Mouse (Mus musculus): Measurements from ENCODE around the gene Cd300ld2. TPM values are rescaled to one million over a fixed set of nuclear protein-coding genes. Genes with fewer than 3 reads are reported as not detected.

Cd300ld2 gene
- polyA plus RNA-seq, 1 experiment from 2014 or later: not detected

- no peaks in the 10 kb centered on the region for H3K9me3 ChIP-seq (ENCODE audit: control insufficient read depth, low read length)
- no peak for ATAC-seq (replicated peaks; ENCODE audit: low FRiP score, low TSS enrichment, low read depth)
- no peaks in the 10 kb centered on the region for H3K4me1 ChIP-seq (replicated peaks; ENCODE audit: control insufficient read depth, insufficient read depth, low read length)
- no peak for DNase-seq (ENCODE audit: low spot score)
- H3K9ac ChIP-seq (ENCODE audit: low read length): no peak overlapping the region
- H3K27me3 ChIP-seq (replicated peaks; ENCODE audit: control insufficient read depth, insufficient read depth, low read length): no peaks in the 10 kb centered on the region
- no peak overlapping the region for H3K4me3 ChIP-seq (ENCODE audit: low read depth, low read length)
- 60% methylated on average over 3 of the region's 3 CpGs for WGBS
- H3K4me2 ChIP-seq (ENCODE audit: low read length): no peak overlapping the region
- no peaks in the 10 kb centered on the region for H3K36me3 ChIP-seq (ENCODE audit: control insufficient read depth, insufficient read depth, low read length)
- no peak overlapping the region for H3K27ac ChIP-seq (ENCODE audit: low read depth)
Observed at GRCm38 (mm10) chr11:114965182-114965828, 50.7 kb downstream of the Cd300ld2 start.

- no peak overlapping the region for H3K4me3 ChIP-seq (ENCODE audit: low read depth, low read length)
- H3K36me3 ChIP-seq (ENCODE audit: control insufficient read depth, insufficient read depth, low read length): no peaks in the 10 kb centered on the region
- H3K27me3 ChIP-seq (replicated peaks; ENCODE audit: control insufficient read depth, insufficient read depth, low read length): no peaks in the 10 kb centered on the region
- ATAC-seq (replicated peaks; ENCODE audit: low FRiP score, low TSS enrichment, low read depth) (no peak), DNase-seq (ENCODE audit: low spot score) (no peak)
- 52% methylated on average over 1 of the region's 1 CpGs for WGBS
- H3K4me2 ChIP-seq (ENCODE audit: low read length): no peak overlapping the region
- H3K4me1 ChIP-seq (replicated peaks; ENCODE audit: control insufficient read depth, insufficient read depth, low read length): no peaks in the 10 kb centered on the region
- no peak overlapping the region for H3K27ac ChIP-seq (ENCODE audit: low read depth)
- no peaks in the 10 kb centered on the region for H3K9me3 ChIP-seq (ENCODE audit: control insufficient read depth, low read length)
- H3K9ac ChIP-seq (ENCODE audit: low read length): no peak overlapping the region
Observed at GRCm38 (mm10) chr11:114960369-114960768, 55.6 kb downstream of the Cd300ld2 start.

Other genes with a start within 250 kb of the Cd300ld2 start
- 1.2 and 2.9 TPM in 2 replicates for gene Btbd17, start 220.2 kb downstream of the Cd300ld2 start, polyA plus RNA-seq (2014; fragmentation: Nextera tagmentation; extraction: Ambion mirVana)
- gene Gpr142, start 217.3 kb downstream of the Cd300ld2 start, polyA plus RNA-seq (2014; fragmentation: Nextera tagmentation; extraction: Ambion mirVana): 0.16 TPM in 1 of 2 replicates, not detected in the other
- 21.8 and 23.6 TPM in 2 replicates for gene Gprc5c, start 165.0 kb downstream of the Cd300ld2 start, polyA plus RNA-seq (2014; fragmentation: Nextera tagmentation; extraction: Ambion mirVana)
- 0.89 and 1.3 TPM in 2 replicates for gene Cd300a, start 126.2 kb downstream of the Cd300ld2 start, polyA plus RNA-seq (2014; fragmentation: Nextera tagmentation; extraction: Ambion mirVana)
- 0.20 and 0.36 TPM in 2 replicates for gene Cd300lb, start 81.8 kb downstream of the Cd300ld2 start, polyA plus RNA-seq (2014; fragmentation: Nextera tagmentation; extraction: Ambion mirVana)
- not detected in 2 replicates for gene Cd300c, start 47.0 kb downstream of the Cd300ld2 start, polyA plus RNA-seq (2014; fragmentation: Nextera tagmentation; extraction: Ambion mirVana)
- 0.13 and 0.15 TPM in 2 replicates for gene Cd300ld, start 26.3 kb downstream of the Cd300ld2 start, polyA plus RNA-seq (2014; fragmentation: Nextera tagmentation; extraction: Ambion mirVana)
- gene Cd300c2, start 14.3 kb downstream of the Cd300ld2 start, polyA plus RNA-seq (2014; fragmentation: Nextera tagmentation; extraction: Ambion mirVana): 1.7 and 3.0 TPM in 2 replicates
- gene Cd300ld4, start 10.8 kb upstream of the Cd300ld2 start, polyA plus RNA-seq (2014; fragmentation: Nextera tagmentation; extraction: Ambion mirVana): not detected in 2 replicates
- gene Cd300ld5, start 21.6 kb upstream of the Cd300ld2 start, polyA plus RNA-seq (2014; fragmentation: Nextera tagmentation; extraction: Ambion mirVana): not detected in 2 replicates
- not detected in 2 replicates for gene Cd300ld3, start 32.2 kb upstream of the Cd300ld2 start, polyA plus RNA-seq (2014; fragmentation: Nextera tagmentation; extraction: Ambion mirVana)
- gene Cd300e, start 46.0 kb upstream of the Cd300ld2 start, polyA plus RNA-seq (2014; fragmentation: Nextera tagmentation; extraction: Ambion mirVana): 0.08 and 0.19 TPM in 2 replicates
- 3.3 and 5.0 TPM in 2 replicates for gene Rab37, start 75.2 kb upstream of the Cd300ld2 start, polyA plus RNA-seq (2014; fragmentation: Nextera tagmentation; extraction: Ambion mirVana)
- gene Cd300lf, start 117.8 kb upstream of the Cd300ld2 start, polyA plus RNA-seq (2014; fragmentation: Nextera tagmentation; extraction: Ambion mirVana): 0.27 and 1.0 TPM in 2 replicates
- gene Slc9a3r1, start 147.1 kb upstream of the Cd300ld2 start, polyA plus RNA-seq (2014; fragmentation: Nextera tagmentation; extraction: Ambion mirVana): 157 and 165 TPM in 2 replicates
- 7.0 and 8.3 TPM in 2 replicates for gene Tmem104, start 171.3 kb upstream of the Cd300ld2 start, polyA plus RNA-seq (2014; fragmentation: Nextera tagmentation; extraction: Ambion mirVana)
- gene Nat9, start 171.7 kb upstream of the Cd300ld2 start, polyA plus RNA-seq (2014; fragmentation: Nextera tagmentation; extraction: Ambion mirVana): 16.4 and 16.7 TPM in 2 replicates

All from intestine, embryonic 14.5 days (tissue).